Mouse (Mus musculus): ENCODE measurements around the gene Tgds. TPM values are rescaled to one million over a fixed set of nuclear protein-coding genes. Genes with fewer than 3 reads are reported as not detected.

Tgds gene
- polyA plus RNA-seq, 1 experiment from 2014 or later = 20.2 TPM

DNA sequence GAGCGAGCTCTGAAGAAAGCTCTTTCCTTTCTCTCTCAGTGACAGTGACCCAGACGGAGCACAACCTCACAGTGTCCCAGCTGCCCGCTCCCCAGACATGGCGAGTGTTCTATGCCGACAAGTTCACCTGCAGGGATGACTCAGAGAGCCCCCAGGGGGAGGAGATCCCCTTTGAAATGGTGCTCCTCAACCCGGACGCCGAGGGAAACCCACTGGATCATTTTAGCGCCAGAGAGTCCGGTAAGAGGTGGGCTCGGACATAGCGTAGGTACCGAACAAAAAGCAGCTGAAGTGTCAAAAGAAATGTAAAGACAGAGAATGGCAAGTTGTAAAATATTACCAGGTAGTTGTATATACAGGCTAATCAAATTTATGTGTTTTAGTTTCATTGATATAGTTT lies 15.5 kb upstream of the Tgds start:
- Histone ChIP-seq H3K9ac (replicated peaks; ENCODE audit: low read depth, low read length) (no peak overlapping the region), H3K4me2 (ENCODE audit: low read length) (no peak overlapping the region), H3K27me3 (replicated peaks; ENCODE audit: control insufficient read depth, insufficient read depth, low read length) (no peaks in the 10 kb centered on the region), H3K4me1 (replicated peaks; ENCODE audit: control insufficient read depth, insufficient read depth, low read length) (no peaks in the 10 kb centered on the region), H3K4me3 (replicated peaks; ENCODE audit: low read length) (no peak overlapping the region), H3K9me3 (ENCODE audit: control insufficient read depth, low read length) (no peaks in the 10 kb centered on the region), H3K27ac (ENCODE audit: low read length) (no peak overlapping the region), H3K36me3 (ENCODE audit: control insufficient read depth, insufficient read depth) (no peaks in the 10 kb centered on the region)
- no peak for ATAC-seq
- 93% methylated on average over 13 of the region's 13 CpGs for WGBS

DNA sequence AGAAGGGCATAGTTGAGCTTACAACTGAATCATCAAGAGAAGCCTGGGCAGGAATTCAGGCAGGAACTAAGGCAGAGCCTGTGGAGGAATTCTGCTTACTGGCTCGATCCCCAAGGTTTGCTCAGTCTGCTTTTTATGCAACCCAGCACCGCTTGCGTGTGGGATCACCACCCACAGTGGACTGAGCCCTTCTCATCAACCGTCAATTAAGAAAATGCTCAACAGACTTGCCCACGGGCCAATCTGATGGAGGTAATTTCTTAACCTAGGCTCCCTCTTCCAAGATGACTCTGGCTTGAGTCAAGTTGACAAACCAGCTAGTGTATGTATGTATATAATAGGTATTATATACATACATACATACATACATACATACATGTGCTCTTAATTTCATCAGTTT lies 9.7 kb upstream of the Tgds start:
- Histone ChIP-seq H3K4me2 (ENCODE audit: low read length) (no peak overlapping the region), H3K4me1 (replicated peaks; ENCODE audit: control insufficient read depth, insufficient read depth, low read length) (peaks cover 10% of the 10 kb centered on the region), H3K9ac (replicated peaks; ENCODE audit: low read depth, low read length) (no peak overlapping the region), H3K9me3 (ENCODE audit: control insufficient read depth, low read length) (no peaks in the 10 kb centered on the region), H3K27ac (ENCODE audit: low read length) (no peak overlapping the region), H3K27me3 (replicated peaks; ENCODE audit: control insufficient read depth, insufficient read depth, low read length) (no peaks in the 10 kb centered on the region), H3K4me3 (replicated peaks; ENCODE audit: low read length) (no peak overlapping the region), H3K36me3 (ENCODE audit: control insufficient read depth, insufficient read depth) (peaks cover 11% of the 10 kb centered on the region; the same call in 1 of the 2 replicates)
- ATAC-seq = no peak
- 87% methylated on average over 5 of the region's 5 CpGs for WGBS

GRCm38 (mm10) chr14:118137487-118137886 lies 4.9 kb upstream of the Tgds start:
- WGBS = under 1% methylated on average over 13 of the region's 13 CpGs
- Histone ChIP-seq H3K4me1 (replicated peaks; ENCODE audit: control insufficient read depth, insufficient read depth, low read length) (peaks cover 10% of the 10 kb centered on the region), H3K9ac (replicated peaks; ENCODE audit: low read depth, low read length) (peak overlapping the region; percentile 90), H3K4me2 (ENCODE audit: low read length) (peak overlapping the region; percentile 93), H3K9me3 (ENCODE audit: control insufficient read depth, low read length) (no peaks in the 10 kb centered on the region), H3K36me3 (ENCODE audit: control insufficient read depth, insufficient read depth) (peaks cover 11% of the 10 kb centered on the region; the same call in 1 of the 2 replicates), H3K27ac (ENCODE audit: low read length) (no peak overlapping the region), H3K27me3 (replicated peaks; ENCODE audit: control insufficient read depth, insufficient read depth, low read length) (no peaks in the 10 kb centered on the region), H3K4me3 (replicated peaks; ENCODE audit: low read length) (peak overlapping the region; percentile 78)
- peak; percentile 16 for ATAC-seq

GRCm38 (mm10) chr14:118136744-118137452 lies 4.3 kb upstream of the Tgds start, which contains the start of gene Gpr180:
TSS of gene Gpr180 (plus strand) at chr14:118137158.
- H3K27me3 ChIP-seq (replicated peaks; ENCODE audit: control insufficient read depth, insufficient read depth, low read length) = no peaks in the 10 kb centered on the region
- H3K36me3 ChIP-seq (ENCODE audit: control insufficient read depth, insufficient read depth) = peaks cover 11% of the 10 kb centered on the region; the same call in 1 of the 2 replicates
- peak; percentile 98 for ATAC-seq
- H3K4me1 ChIP-seq (replicated peaks; ENCODE audit: control insufficient read depth, insufficient read depth, low read length) = peaks cover 13% of the 10 kb centered on the region
- peak within 1 kb of the TSS; percentile 90 for H3K9ac ChIP-seq (replicated peaks; ENCODE audit: low read depth, low read length)
- H3K9me3 ChIP-seq (ENCODE audit: control insufficient read depth, low read length) = no peaks in the 10 kb centered on the region
- WGBS = 0% methylated on average over 77 of the region's 77 CpGs
- peak within 1 kb of the TSS; percentile 20; the same call in 1 of the 2 replicates for H3K27ac ChIP-seq (ENCODE audit: low read length)
- H3K4me3 ChIP-seq (replicated peaks; ENCODE audit: low read length) = peak within 1 kb of the TSS; percentile 78
- peak within 1 kb of the TSS; percentile 93 for H3K4me2 ChIP-seq (ENCODE audit: low read length)

- Histone ChIP-seq H3K9me3 (ENCODE audit: control insufficient read depth, low read length) (no peaks in the 10 kb centered on the region), H3K36me3 (ENCODE audit: control insufficient read depth, insufficient read depth) (no peaks in the 10 kb centered on the region), H3K27me3 (replicated peaks; ENCODE audit: control insufficient read depth, insufficient read depth, low read length) (no peaks in the 10 kb centered on the region), H3K4me2 (ENCODE audit: low read length) (peak overlapping the region; percentile 86), H3K4me3 (replicated peaks; ENCODE audit: low read length) (peak overlapping the region; percentile 54), H3K9ac (replicated peaks; ENCODE audit: low read depth, low read length) (peak overlapping the region; percentile 59), H3K27ac (ENCODE audit: low read length) (no peak overlapping the region), H3K4me1 (replicated peaks; ENCODE audit: control insufficient read depth, insufficient read depth, low read length) (peaks cover 10% of the 10 kb centered on the region)
- 10% methylated on average over 21 of the region's 21 CpGs for WGBS
- ATAC-seq = peak; percentile 16
Measured at GRCm38 (mm10) chr14:118131931-118132641, 469 bp downstream of the Tgds start.

- no peak for ATAC-seq
- Histone ChIP-seq H3K9me3 (ENCODE audit: control insufficient read depth, low read length) (no peaks in the 10 kb centered on the region), H3K4me2 (ENCODE audit: low read length) (peak overlapping the region; percentile 86), H3K36me3 (ENCODE audit: control insufficient read depth, insufficient read depth) (no peaks in the 10 kb centered on the region), H3K27ac (ENCODE audit: low read length) (no peak overlapping the region), H3K9ac (replicated peaks; ENCODE audit: low read depth, low read length) (peak overlapping the region; percentile 59; the same call in 1 of the 2 replicates), H3K4me1 (replicated peaks; ENCODE audit: control insufficient read depth, insufficient read depth, low read length) (peaks cover 10% of the 10 kb centered on the region), H3K4me3 (replicated peaks; ENCODE audit: low read length) (peak overlapping the region; percentile 54), H3K27me3 (replicated peaks; ENCODE audit: control insufficient read depth, insufficient read depth, low read length) (no peaks in the 10 kb centered on the region)
- WGBS = 85% methylated on average over 7 of the region's 7 CpGs
Measured at GRCm38 (mm10) chr14:118131472-118131871, 1.1 kb downstream of the Tgds start.

- no peak for ATAC-seq
- Histone ChIP-seq H3K27ac (ENCODE audit: low read length) (no peak overlapping the region), H3K9ac (replicated peaks; ENCODE audit: low read depth, low read length) (no peak overlapping the region), H3K4me2 (ENCODE audit: low read length) (no peak overlapping the region), H3K36me3 (ENCODE audit: control insufficient read depth, insufficient read depth) (peaks cover 3% of the 10 kb centered on the region; the same call in 1 of the 2 replicates), H3K9me3 (ENCODE audit: control insufficient read depth, low read length) (no peaks in the 10 kb centered on the region), H3K4me3 (replicated peaks; ENCODE audit: low read length) (no peak overlapping the region), H3K4me1 (replicated peaks; ENCODE audit: control insufficient read depth, insufficient read depth, low read length) (peaks cover 2% of the 10 kb centered on the region; the same call in 1 of the 2 replicates), H3K27me3 (replicated peaks; ENCODE audit: control insufficient read depth, insufficient read depth, low read length) (no peaks in the 10 kb centered on the region)
- 87% methylated on average over 5 of the region's 5 CpGs for WGBS
Measured at GRCm38 (mm10) chr14:118126301-118126700, 6.3 kb downstream of the Tgds start.

- WGBS = 87% methylated on average over 4 of the region's 4 CpGs
- Histone ChIP-seq H3K27me3 (replicated peaks; ENCODE audit: control insufficient read depth, insufficient read depth, low read length) (no peaks in the 10 kb centered on the region), H3K36me3 (ENCODE audit: control insufficient read depth, insufficient read depth) (peaks cover 8% of the 10 kb centered on the region; the same call in 1 of the 2 replicates)
Measured at GRCm38 (mm10) chr14:118124771-118125170, 7.8 kb downstream of the Tgds start.

DNA sequence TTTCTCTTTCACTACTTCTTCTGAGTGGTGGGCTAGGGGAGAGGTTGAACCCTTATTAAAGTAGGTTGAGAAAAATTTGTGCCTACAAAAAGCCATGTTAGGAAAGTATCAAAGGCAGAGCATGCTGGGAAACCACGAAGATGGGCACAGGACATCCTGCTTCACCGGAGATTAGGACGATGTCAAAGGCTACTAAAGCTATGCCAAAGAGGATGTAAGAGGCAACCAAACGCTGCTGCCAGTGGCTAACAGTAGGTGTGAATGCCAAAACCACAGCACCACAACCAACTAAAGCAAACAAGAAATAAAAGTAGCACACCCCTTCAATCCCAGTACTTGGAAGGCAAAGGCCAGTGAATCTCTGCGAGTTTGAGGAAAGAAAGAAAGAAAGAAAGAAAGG lies 8.4 kb downstream of the Tgds start:
- no peaks in the 10 kb centered on the region for H3K27me3 ChIP-seq (replicated peaks; ENCODE audit: control insufficient read depth, insufficient read depth, low read length)
- 92% methylated on average over 5 of the region's 5 CpGs for WGBS
- peaks cover 10% of the 10 kb centered on the region; the same call in 1 of the 2 replicates for H3K36me3 ChIP-seq (ENCODE audit: control insufficient read depth, insufficient read depth)
- H3K4me2 ChIP-seq (ENCODE audit: low read length) = no peak overlapping the region
- H3K9ac ChIP-seq (replicated peaks; ENCODE audit: low read depth, low read length) = no peak overlapping the region
- no peak overlapping the region for H3K4me3 ChIP-seq (replicated peaks; ENCODE audit: low read length)
- no peak for ATAC-seq
- no peaks in the 10 kb centered on the region for H3K4me1 ChIP-seq (replicated peaks; ENCODE audit: control insufficient read depth, insufficient read depth, low read length)
- H3K27ac ChIP-seq (ENCODE audit: low read length) = no peak overlapping the region
- no peaks in the 10 kb centered on the region for H3K9me3 ChIP-seq (ENCODE audit: control insufficient read depth, low read length)

More at GRCm38 (mm10) chr14:118124771-118125170, 7.8 kb downstream of the Tgds start:
- Histone ChIP-seq H3K9ac (replicated peaks; ENCODE audit: low read depth, low read length) (no peak overlapping the region), H3K4me2 (ENCODE audit: low read length) (no peak overlapping the region), H3K4me1 (replicated peaks; ENCODE audit: control insufficient read depth, insufficient read depth, low read length) (no peaks in the 10 kb centered on the region), H3K4me3 (replicated peaks; ENCODE audit: low read length) (no peak overlapping the region), H3K27ac (ENCODE audit: low read length) (no peak overlapping the region), H3K9me3 (ENCODE audit: control insufficient read depth, low read length) (no peaks in the 10 kb centered on the region)
- no peak for ATAC-seq

Data from forebrain, embryonic 16.5 days (tissue).